Mouse (Mus musculus): ENCODE measurements at regions not wholly inside any gene's neighbourhood (a gene's known extent, or its start where the extent isn't known, plus 50 kb on each side); places are given as distances from the start of the nearest gene placed in this dataset.

DNA sequence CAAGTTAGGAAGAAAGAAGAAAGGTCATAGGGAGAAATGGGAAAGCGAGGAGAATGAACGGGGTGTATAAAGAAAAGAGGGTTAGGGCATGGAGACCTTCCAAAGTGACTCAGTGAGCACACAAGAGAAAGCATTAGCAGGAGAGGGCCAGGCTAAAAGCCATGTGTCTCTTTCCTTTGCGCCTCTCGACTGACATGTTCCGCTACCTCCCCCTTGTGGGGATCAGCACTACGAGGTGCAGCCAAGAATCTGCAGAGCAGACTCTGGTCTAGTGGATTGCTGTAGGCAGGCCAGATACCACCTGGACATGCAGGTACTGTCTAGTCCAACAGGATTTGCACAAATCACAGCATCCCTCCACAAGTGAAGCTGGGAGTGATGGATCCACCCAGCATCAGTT lies 54.0 kb downstream of the Kcna5 start:
- no peak for DNase-seq (ENCODE audit: inconsistent ontology term)

DNA sequence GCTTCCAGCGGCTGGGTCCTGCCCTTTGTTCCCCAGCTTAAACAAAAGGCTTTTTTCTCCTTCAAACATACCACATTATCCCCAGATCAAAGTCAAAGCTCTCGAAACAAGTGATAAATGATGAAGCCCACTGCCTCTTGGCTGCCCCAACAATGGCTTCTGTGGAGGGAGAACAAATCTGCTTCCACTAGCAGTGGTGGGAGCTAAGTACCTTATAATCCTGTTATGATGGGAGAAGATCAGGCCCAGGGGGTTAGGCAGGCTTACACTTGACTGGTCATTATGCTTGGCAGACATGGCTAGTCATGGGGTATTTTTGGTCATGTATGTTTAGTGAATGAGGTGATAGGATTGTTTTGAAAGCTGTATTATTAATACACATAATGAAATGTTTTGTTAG lies 57.7 kb downstream of the Kcna5 start:
- no peak for DNase-seq (ENCODE audit: inconsistent ontology term)

DNA sequence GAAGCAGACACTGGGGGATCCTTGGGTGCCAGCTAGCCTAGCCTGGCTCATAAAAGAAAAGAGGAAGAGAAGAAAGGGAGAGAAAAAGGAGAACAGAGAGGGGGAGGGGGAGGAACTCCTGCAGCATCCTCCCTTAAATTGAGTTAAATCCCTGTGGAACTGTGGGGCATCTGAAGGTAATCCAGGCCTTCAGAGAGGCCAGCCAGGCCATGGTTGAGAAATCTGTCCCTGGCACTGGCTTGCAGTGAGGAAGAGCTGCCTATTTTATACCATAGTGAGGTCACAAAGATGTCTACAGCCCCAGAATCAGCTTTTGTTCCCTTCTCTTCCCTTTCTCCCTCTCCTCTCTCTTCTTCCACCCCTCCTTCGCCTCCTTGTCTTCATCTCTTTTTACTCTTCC lies 58.5 kb downstream of the Kcna5 start:
- DNase-seq (ENCODE audit: inconsistent ontology term) = no peak

DNA sequence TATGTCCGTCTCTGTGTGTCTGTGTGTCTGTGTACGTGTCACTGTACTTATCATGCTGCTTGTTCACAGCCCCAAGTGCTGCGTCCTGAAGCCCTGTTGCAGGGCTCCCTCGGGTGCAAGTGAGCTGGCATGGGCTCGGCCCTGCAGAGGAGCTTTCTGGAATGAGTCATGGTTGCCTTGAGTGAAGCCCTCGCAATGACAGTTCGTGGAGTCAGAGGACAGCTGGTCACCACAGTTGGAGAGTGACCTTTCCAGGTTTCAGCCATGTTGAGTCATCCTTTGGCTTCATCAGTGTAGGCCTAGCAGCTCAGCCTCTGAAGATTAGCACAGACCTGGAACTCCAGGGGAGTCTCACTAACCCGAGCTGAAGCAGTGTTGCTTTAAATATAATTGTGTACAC lies 59.7 kb downstream of the Kcna5 start:
- peak; percentile 65 for DNase-seq (ENCODE audit: inconsistent ontology term)

DNA sequence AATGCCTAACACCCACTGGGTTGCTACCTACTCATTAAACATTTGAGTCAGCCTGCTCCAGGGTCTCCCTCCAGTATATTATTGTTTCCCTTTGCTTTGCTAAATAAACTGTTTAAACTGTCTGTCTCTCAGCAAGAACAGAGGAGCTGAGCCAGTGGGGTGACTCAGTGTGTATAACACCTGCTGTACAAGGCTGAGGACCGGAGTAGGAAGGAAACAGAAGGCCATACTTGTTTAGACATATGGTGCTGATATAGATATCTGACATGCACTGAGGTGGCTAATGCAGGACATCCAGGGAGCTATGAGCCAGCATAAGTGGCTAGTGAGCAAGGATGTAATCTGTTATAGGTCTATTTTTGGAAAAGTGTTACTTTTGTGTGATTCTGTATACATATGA lies 81.5 kb downstream of the Kcna5 start:
- no peak for DNase-seq (ENCODE audit: inconsistent ontology term)

DNA sequence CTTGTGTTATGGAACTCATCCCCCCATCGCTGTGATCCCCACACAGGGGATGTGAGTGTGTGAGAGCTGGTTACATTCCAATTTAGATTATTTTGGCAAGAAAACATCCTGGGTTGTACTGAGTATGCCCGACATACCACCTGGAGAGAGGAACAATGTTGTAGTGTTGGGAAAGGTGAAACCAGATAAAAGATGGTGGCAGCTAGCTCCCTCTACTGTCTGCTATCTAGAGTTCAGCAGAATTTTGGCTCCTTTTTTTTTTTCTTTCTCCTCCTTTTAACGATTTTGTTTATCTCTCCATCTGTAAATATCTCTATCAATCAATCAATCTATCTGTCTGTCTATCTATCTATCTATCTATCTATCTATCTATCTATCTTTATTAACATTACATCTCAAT lies 89.7 kb downstream of the Kcna5 start:
- DNase-seq (ENCODE audit: inconsistent ontology term) = no peak

DNA sequence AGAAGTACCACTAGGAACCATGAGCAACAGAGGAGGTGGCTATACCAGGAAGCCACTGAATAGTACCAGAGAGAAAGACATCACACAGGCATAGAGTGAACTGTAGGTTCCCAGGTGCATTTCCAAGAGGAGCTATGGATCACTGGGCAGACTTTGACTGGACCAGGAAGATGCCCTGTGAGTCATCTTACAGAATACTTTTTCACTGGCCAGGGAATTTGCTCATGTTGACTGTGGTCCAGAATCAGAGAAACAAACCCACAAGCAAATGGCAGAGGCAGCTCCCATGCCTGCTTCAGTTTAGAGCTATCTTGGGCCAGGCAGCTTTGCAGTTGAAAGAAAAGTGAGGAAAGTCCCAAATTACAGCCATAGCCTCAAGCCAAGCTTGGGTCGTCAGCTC lies 95.0 kb downstream of the Kcna5 start:
- DNase-seq (ENCODE audit: inconsistent ontology term) = peak; percentile 62

DNA sequence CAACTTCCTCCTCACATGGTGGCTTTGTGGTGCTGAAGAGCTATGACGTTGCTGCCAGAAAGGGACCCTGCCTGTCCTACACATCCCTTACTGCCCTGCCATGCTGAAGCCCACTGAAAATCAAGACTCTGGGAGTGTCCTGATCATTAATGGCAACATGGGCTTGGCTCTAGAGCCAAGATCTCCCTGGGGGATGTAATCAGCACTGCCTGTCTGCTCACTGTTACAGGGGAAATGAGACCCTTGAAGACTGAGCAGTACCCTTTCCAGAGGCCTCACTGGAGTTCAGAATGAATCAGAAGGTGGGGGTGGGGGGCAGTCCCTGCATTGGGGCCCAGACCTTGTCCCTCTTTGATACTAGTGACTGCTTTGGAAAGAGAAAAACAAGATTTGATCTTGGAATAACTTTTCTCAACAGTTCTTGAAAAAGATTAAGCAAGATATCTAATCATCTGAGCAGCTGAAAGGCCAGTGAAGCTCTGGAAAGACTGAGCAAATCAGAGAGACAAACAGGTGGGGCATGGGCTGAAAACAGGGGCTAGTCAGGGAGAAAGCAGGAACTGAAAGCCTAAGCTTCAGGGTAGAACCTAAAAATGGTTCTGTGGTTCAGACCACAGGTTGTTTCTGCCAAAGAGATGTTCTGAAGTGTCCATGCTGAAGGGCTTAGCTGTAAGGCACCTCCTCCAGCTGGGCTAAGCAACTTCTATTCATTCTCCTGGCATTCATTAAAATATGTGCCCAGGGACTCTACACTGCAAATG lies 97.1 kb downstream of the Kcna5 start:
- DNase-seq (ENCODE audit: inconsistent ontology term) = no peak

DNA sequence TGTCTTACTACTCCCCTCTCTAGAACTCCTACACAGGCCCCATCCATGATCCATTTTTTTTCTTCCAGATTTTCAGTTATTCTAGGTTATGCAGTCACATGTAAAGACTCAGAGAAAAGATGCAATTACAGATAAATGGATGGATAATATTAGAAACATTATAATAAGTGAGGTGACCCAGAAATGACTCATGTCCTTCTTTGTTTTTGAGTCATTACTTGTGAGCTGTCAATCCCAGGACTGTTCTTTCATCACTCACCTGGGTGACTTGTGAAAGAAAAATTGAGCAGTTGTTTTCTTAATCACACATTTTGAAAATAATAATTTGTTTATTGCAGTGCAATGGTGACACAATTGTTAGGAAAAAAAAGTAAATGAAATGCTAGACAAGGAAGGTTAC lies 108.0 kb downstream of the Kcna5 start:
- no peak for DNase-seq (ENCODE audit: inconsistent ontology term)

DNA sequence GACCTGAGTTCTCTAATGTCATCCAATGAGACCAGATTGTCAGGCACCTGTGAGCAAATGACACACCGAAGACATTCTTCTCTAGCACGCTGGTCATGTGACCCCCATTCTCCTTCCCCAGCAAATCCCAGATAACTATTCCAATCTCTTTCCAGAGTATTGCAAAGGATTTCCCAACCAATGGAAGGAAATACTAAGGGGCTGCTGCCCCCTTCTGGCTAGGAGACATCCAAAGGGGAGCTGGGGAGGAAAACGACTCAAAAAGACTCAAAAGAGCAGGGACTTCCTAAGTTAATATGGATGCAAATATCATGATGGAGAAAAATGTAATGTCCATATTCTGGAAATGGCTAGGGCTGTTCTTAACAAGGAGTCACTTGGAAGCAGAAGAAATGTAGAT lies 129.5 kb downstream of the Kcna5 start:
- peak; percentile 47 for DNase-seq (ENCODE audit: inconsistent ontology term)

DNA sequence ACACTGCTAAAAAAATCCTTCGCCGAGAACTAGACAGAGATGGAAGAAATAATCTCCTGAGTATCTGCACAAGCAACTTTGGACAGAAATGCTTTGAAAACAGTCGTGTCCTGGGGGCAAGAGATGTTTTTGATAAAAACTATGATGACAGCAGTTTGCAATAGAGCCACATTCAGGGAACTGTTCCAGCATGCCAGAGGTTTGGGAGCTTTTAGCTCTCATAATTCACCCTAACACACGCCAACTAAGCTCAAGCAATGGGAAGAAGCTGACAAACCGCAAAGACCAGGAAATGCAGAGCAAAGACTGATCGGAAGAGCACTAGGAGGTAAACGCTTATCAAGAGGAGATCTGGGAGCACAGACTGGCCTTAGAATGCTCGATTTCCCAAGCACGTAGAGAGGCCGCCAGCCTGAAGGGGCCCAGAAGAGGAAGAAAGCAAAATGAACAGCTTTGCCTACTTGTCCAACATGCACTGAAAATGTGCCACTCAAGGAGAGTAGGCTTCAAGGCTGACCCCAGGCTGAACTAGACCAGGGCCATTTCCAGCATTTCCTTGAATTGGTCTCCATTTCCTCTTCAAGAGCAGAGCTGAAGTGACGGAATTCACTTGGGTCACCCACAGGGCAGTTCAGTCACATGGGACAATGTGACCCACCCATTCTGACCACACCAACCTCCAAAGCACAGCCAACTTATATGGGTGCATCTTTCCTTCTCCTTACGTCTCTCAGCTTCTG lies 130.7 kb downstream of the Kcna5 start:
- DNase-seq (ENCODE audit: inconsistent ontology term) = no peak

DNA sequence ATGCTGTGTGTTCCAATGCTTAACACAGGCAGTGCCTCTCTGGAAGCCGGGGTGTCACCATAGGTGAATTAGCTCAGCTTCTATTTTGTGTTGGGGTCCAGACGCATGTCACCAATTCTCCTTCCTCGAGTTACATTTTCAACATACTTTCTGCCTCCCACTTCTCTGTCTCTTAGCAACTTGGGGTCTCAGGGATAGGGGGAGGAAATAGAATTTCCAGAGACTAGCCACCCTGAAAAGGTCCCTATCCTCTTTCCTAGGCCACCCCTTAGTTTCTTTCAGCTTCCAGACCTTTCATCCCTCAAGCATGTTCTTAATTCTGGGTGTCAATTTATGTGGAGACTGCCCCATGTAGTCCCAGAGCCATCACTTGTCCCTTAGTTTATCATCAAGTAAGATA lies 135.6 kb downstream of the Kcna5 start:
- DNase-seq (ENCODE audit: inconsistent ontology term) = no peak

DNA sequence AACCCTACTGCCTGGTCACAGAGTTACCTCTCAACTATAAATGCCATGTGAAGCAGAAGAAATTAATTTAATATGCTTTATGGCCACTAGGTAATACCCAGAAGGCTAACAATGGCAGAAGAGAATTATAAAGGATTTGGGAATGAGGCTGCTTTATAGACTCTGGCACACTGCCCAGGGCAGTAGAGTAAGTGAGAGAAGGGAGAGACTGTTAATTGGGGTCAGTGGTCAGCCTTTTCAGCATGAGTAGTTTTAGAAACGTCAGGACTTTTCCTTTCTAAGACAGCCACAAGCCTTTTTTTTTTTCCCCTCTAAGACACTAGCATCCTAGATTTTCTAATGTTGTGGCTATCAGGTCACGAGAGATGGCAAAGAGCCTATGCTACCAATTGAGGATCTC lies 136.6 kb downstream of the Kcna5 start:
- peak; percentile 64 for DNase-seq (ENCODE audit: inconsistent ontology term)

DNA sequence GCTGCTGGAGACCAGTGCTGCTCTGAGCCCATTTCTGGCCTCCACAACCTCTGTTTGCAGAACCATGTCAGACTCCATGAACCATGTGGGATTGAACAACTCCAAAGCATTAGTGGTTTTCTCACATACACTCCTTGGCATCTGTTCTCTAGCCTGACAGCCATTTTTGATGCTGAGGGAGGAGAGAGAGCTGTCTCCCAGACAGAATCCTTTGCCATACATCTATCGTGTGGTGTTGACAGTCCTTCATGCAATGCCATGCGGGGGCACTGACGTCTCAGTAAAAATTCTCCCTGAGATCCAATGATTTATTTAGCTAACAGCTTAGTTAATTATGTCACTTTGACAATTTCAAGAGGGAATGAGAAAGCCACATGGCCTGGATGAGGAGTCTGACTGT lies 140.2 kb downstream of the Kcna5 start:
- no peak for DNase-seq (ENCODE audit: inconsistent ontology term)

DNA sequence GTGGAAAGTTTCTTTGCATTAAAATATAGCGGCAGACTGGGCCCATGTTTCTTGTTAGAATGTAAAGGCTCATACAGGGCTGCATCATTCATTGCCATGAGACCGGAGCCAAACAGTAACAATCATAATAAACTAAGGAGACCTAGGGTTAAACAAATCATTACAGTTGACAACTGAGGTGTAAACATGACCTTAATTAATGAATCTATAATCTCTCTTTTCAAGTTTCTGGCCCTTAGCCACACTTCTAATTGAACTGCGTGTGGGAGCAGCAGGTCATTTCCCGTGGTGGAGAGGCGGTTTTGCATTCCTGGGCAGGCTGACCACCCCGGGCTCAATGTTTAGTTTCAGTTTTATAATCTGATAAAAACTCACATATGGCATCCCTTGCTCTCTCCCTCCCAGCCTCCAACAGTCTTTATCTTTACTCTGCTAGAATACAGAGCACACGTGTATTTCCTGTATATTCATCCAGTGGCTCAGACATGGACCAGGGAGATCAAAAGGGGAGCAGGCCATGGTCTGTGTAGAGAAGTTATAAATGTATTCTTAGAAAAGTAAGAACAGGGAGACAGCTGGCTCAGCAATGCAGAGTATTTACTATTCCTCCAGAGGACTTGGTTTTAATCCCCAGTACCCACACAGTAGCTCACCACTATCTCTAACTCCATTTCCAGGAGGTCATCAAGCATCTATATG lies 141.0 kb downstream of the Kcna5 start:
- peak; percentile 76 for DNase-seq (ENCODE audit: inconsistent ontology term)

DNA sequence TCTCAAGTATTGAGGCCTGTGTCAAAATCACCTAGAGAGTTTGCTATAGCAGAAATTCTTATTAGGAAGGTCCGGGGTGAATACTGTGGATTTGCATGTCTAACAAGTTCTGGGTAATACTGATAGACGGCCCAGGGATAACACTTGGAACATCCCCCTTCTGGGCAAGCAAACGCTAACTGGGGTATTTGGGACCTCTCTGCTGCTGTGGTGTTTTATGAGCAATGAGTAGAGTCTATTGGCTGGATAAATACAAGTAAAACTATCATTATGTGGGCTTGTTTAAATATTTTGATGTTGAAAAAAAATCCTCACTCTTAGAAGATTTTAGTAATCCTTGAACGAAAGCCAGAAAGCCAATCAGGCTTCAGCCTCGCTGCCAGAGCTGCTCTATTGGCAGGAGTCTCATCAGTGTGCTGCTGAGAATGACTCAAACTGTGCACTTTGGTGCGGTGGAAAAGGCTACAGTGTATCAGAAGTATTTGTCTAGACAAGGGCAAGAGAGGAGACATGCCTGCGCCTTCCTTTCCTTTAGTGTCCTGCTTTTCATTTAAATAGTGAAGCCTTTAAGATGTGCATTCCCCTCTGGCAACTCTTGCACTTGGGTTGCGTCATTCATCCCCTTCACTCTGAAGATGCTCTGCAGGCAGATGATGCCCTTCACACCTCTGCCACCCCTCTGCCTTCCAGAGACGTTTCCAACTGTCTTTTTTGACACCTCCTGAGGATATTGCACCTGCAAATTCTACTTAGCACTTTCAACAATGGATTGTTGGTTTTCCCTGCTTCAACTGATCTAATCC lies 150.8 kb downstream of the Kcna5 start:
- peak; percentile 41 for DNase-seq (ENCODE audit: inconsistent ontology term)

DNA sequence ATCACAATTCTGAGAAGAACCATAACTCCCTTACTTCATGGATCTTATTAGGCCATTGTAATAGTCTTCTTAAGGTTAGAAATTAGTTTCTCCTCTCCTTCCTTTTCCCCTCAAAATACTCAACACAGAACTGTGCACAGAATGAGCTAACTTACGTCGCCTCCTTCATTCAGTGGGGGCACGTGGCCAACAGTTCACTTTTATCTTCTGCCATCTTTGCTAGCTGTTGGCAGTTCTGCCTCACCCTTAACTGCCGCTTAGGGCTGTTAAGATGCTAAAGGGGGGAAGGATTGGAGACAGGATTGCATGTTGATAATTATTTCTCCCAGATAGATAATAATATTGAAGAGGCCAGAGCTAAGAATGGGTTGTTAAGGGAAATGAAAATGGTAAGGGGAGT lies 158.0 kb downstream of the Kcna5 start:
- DNase-seq (ENCODE audit: inconsistent ontology term) = no peak

DNA sequence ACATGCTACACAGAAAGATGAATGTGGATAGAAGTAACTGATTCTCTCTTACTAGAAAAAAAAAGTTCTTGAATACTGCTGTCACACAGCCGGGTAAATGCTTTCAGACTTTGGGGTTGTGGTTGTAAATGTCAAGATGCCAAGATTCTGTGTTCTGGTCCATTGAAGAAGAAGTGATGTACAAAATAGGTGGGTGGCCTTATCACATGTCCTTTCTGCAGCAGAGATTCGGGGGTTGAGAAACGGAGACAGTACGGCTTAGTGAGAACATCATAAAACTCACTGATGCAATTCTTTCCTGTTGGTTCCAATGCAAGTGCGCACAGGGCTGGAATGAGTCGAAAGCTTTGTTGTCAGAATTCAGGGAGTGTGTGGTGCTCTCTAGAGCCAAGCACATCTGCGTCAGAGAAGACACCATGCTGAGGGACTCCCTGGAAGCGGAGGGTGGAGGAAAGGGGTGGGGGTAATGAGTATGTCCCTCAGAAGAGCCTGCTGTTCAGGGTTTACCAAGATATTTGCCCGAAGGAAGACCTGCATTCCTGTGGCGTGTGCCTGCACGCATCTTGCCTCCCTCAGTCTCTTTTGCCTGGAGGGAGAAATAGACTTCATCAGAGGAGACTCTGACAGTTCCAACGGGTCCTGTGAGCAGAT lies 160.1 kb downstream of the Kcna5 start:
- DNase-seq (ENCODE audit: inconsistent ontology term) = peak; percentile 85

DNA sequence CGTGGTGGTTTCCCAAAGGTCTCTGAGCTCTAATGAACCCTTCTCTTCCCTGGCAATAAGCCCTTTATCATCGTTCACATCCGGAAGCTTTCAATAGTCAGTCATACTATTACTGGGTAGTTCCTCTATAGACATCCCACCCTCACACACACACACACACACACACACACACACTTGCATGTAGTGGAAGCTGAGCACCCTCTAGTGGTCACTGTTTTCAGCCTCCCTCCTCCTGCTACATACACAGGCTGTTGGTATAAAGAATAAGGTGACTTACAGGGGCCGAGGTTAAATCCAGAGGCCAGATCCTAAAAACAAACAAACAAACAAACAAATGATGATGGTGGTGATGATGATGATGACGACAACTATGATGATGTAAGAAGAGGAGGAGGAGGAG lies 163.2 kb downstream of the Kcna5 start:
- DNase-seq (ENCODE audit: inconsistent ontology term) = peak; percentile 40

DNA sequence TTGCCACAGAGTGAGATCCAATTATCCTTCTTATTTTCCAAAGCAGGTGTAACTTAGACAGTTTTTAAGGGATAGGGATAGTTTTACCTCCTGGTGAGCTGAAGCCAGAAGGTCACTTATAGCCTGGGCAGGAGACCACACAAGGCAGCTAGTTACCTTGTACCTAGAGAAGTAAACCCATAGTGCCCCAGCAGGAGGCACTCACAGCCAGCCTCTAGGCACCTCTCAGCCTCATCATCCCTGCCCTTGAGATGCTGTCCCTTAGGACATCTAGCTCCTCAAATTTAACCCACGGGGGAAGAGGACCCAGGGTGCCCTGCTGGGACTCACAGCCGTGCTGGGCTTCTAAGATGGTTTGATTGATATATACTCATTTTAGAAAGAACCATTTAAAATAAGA lies 163.7 kb downstream of the Kcna5 start:
- no peak for DNase-seq (ENCODE audit: inconsistent ontology term)

DNA sequence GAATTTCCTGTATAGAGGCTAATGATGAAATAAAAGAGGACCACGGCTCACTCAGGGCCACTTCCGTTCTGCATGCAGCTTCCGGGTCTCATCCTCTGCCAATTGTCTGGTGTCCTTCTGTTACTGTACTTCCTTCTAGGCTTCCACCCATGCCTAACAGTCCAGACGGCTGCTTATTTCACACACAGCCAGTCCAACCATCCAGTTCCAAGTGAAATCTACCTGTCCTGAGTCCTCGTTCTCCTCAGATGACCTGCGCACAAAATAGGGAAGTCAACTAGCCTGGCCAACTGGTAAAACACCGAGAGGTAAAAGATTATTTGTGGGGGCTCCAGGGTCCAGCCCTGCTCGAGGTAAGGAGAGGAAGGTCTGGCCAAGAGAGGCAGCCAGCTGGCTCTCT lies 169.7 kb downstream of the Kcna5 start:
- no peak for DNase-seq (ENCODE audit: inconsistent ontology term)

DNA sequence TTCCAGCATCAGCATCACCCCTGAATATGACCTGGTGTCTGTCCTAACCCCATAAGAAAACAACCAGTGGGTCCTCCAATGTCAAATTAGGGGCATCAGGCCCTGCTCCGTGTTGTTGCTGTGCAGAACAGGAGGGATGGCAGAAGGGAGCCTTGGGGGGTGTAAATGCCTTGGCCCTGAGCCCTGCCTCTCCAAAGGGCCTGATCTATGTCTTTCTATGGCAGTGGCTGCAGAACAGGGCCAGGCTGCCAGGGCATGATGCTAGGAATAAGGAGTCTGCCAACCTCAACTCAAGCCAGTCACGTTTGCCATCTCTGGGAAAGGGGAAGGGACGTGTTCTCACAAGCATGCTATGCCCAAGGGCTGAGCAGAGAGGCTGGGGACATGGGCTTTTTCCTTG lies 172.9 kb downstream of the Kcna5 start:
- no peak for DNase-seq (ENCODE audit: inconsistent ontology term)
